Mouse (Mus musculus) ES-Bruce4 (cell line): ENCODE measurements at regions not wholly inside any gene's neighbourhood (a gene's known extent, or its start where the extent isn't known, plus 50 kb on each side); places are given as distances from the start of the nearest gene placed in this dataset.

Source experiments
- CTCF ChIP-seq: IDR thresholded peaks from one replicate; pipeline ENCODE4 v1.8.1; 2011; ENCODE audit warnings: low read depth, low read length
- EP300 ChIP-seq: IDR thresholded peaks from 2 replicates; pipeline ENCODE4 v1.6.1; 2011; ENCODE audit warnings: low read depth, low read length; ENCODE audit not compliant: insufficient read depth
- POLR2A ChIP-seq: IDR thresholded peaks from one replicate; pipeline ENCODE4 v1.8.1; 2011; ENCODE audit warnings: low read length; ENCODE audit not compliant: insufficient read depth

DNA sequence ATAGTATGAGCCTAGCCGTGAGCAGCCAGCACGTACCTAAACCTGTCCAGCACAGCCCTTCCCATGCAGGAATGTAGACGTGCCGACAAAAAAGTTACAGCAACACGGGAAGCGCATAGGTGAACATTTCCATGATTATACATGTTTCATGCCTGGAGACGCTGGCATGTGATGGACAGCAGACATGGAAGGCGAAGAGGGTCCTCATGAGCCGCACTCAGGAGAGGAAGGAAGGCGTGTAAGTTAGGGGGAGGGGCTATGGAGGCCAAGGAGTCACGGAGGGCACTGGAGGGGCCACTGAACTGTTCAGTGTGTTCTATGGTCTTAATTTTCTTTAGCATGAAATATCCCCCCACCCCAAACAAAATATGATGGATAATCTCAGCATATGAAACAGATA, 257.2 kb downstream of the Cog6 start:
- TF ChIP-seq POLR2A (no peak), EP300 (no peak), CTCF (no peak)
